Mouse (Mus musculus) neural tube, embryonic 15.5 days (tissue): ENCODE data around the gene Rgs19. TPM values are rescaled to one million over a fixed set of nuclear protein-coding genes. Genes with fewer than 3 reads are reported as not detected.

ENCODE experiments used
- ATAC-seq: fragments of 200-750 bp; cut with Nextera tagmentation; 2 replicates; pipeline ENCODE4 v1.8.0; 2017; ENCODE audit warnings: mild to moderate bottlenecking, moderate TSS enrichment, moderate library complexity; ENCODE audit not compliant: low FRiP score
- H3K27ac ChIP-seq: fragments of 300-500 bp; sonication (generic); replicated peaks from 2 replicates; pipeline ENCODE4 v1.5.1; 2015; ENCODE audit warnings: mild to moderate bottlenecking, inconsistent platforms
- H3K27me3 ChIP-seq: fragments of 300-500 bp; sonication (generic); replicated peaks from 2 replicates; pipeline ENCODE4 v1.6.1; 2015; ENCODE audit warnings: inconsistent platforms
- H3K36me3 ChIP-seq: fragments of 300-500 bp; sonication (generic); 2 replicates; pipeline ENCODE4 v1.6.1; 2015; ENCODE audit warnings: inconsistent platforms
- H3K4me1 ChIP-seq: fragments of 300-500 bp; sonication (generic); 2 replicates; pipeline ENCODE4 v1.6.1; 2015; ENCODE audit warnings: inconsistent platforms
- H3K4me2 ChIP-seq: fragments of 300-500 bp; sonication (generic); 2 replicates; pipeline ENCODE4 v1.6.1; 2015; ENCODE audit warnings: inconsistent platforms, mild to moderate bottlenecking, moderate library complexity
- H3K4me3 ChIP-seq: fragments of 300-500 bp; sonication (generic); replicated peaks from 2 replicates; pipeline ENCODE4 v1.5.1; 2015; ENCODE audit warnings: mild to moderate bottlenecking, inconsistent platforms
- H3K9ac ChIP-seq: fragments of 300-500 bp; sonication (generic); replicated peaks from 2 replicates; pipeline ENCODE4 v1.6.1; 2015; ENCODE audit warnings: mild to moderate bottlenecking, inconsistent platforms
- H3K9me3 ChIP-seq: fragments of 300-500 bp; sonication (generic); replicated peaks from 2 replicates; pipeline ENCODE4 v1.6.1; 2016; ENCODE audit warnings: inconsistent platforms
- WGBS: fragments of 180-500 bp; shearing (Covaris S2); methylation state at CpG from one replicate; pipeline ENCODE4 v1.1.7; 2015; ENCODE audit warnings: mixed read lengths; 5-methylcytosine and 5-hydroxymethylcytosine counted together
- polyA plus RNA-seq: library from polyadenylated mRNA; unstranded; fragments of >200 nt; fragmentation: Nextera tagmentation; extraction: Ambion mirVana; gene quantifications from 2 replicates; pipeline ENCODE4 v1.2.1, GENCODE M21; 2015

Rgs19 gene
- polyA plus RNA-seq, 1 experiment from 2014 or later = 66.4 TPM

DNA sequence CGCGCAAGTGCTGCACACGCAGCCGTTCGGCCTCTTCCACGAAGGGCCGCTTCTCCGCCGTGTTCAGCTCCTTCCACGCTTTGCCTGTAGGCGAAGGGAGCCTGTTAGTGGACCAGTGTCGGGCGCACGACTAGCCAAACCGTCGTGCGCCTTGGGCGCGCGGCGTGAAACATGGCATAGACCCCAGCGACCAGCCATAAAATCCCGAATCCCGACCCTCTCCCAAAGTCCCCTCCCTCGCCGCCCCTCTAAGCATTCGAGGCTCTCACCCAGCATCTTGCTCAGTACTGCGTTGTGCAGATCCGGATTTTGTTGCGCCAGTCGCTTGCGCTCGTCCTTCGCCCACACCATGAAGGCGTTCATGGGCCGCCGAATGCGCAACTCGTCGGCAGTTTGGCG, 22.9 kb downstream of the Rgs19 start:
- no peaks in the 10 kb centered on the region for H3K36me3 ChIP-seq
- no peak for ATAC-seq
- under 1% methylated on average over 41 of the region's 41 CpGs for WGBS
- H3K4me1 ChIP-seq = peaks cover 27% of the 10 kb centered on the region
- H3K27ac ChIP-seq = no peak overlapping the region
- H3K27me3 ChIP-seq = peaks cover 67% of the 10 kb centered on the region
- H3K4me3 ChIP-seq = peak overlapping the region; percentile 38
- peak overlapping the region; percentile 64 for H3K4me2 ChIP-seq
- H3K9ac ChIP-seq = peak overlapping the region; percentile 32; the same call in 1 of the 2 replicates
- no peaks in the 10 kb centered on the region for H3K9me3 ChIP-seq

DNA sequence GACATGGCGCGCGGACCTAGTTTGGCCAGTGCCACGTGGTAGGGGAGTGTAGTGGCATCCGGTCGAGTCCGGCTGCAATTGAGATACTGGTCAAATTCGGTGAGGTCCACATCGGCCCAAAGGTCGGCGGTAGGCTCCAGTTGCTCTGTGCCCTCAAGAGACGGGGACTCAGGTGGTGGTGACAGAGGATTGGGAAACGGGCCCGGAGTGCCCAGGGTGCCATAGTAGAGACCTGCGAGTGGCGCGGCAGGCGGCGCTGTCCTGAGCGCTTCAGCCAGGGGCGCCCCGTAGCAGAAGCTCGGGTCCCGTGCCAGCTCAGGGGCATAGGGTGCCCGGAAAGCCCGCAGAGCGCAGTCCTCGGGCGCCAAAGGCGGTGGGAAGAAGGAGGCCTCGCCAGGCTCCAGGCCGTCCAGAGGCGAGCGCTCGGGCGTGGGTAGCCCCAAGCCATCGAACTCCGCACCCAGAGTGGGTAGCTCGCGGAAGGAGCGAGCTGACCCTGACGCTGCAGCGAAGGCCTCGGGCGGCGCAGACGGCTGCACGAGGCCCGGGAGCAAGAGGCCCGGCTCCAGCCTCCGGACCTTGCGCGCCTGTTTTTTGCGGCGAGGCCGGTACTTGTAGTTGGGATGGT, 23.4 kb downstream of the Rgs19 start:
- ATAC-seq = no peak
- Histone ChIP-seq H3K9me3 (no peaks in the 10 kb centered on the region), H3K4me1 (peaks cover 22% of the 10 kb centered on the region), H3K4me2 (peak overlapping the region; percentile 64), H3K27me3 (peaks cover 67% of the 10 kb centered on the region), H3K9ac (peak overlapping the region; percentile 4; the same call in 1 of the 2 replicates), H3K27ac (no peak overlapping the region), H3K36me3 (no peaks in the 10 kb centered on the region), H3K4me3 (peak overlapping the region; percentile 38)
- WGBS = 2% methylated on average over 56 of the region's 56 CpGs

- no peaks in the 10 kb centered on the region for H3K36me3 ChIP-seq
- H3K4me2 ChIP-seq = no peak overlapping the region
- H3K9ac ChIP-seq = no peak overlapping the region
- peaks cover 7% of the 10 kb centered on the region; the same call in 1 of the 2 replicates for H3K27me3 ChIP-seq
- peaks cover 5% of the 10 kb centered on the region; the same call in 1 of the 2 replicates for H3K4me1 ChIP-seq
- WGBS = 42% methylated on average over 4 of the region's 4 CpGs
- H3K9me3 ChIP-seq = no peaks in the 10 kb centered on the region
- no peak overlapping the region for H3K4me3 ChIP-seq
- no peak overlapping the region for H3K27ac ChIP-seq
- no peak for ATAC-seq
Observed at GRCm38 (mm10) chr2:181663298-181663630, 30.5 kb downstream of the Rgs19 start.

DNA sequence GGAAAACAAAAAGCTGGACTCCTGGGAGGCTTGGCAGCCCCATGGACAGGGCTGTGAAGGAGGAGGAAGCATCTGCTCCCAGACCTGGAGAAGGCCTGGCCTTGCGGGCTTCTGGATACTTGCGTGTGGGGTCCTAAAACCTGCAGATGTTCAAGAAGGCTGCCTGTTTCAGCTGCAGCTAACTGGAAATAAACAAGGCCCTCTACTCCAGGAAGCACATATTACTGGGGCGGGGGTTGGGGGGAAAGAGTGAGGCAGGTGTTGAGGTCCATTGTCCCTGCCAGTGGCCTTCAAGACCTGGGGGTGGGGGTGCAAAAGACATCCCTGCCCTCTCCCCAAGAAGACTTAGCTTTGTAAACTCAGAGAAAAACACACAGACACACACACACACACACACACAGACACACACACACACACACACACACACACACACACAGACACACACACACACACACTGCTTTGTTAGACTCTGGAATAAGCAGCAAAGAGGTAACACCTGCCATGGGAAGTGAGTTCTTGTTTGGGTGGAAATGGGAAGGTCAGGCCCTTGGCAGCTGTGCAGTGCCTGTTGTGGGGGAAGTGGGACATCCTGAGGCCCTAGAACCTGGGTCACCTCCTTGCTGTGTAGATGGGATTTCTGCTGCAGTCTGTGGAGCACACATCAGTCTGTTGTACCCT, 31.0 kb downstream of the Rgs19 start:
- ATAC-seq = no peak
- Histone ChIP-seq H3K4me1 (peaks cover 5% of the 10 kb centered on the region; the same call in 1 of the 2 replicates), H3K27me3 (0 out of 2 replicates have a peak, but pooled peaks cover 2% of the 10 kb centered on the region), H3K4me3 (no peak overlapping the region), H3K4me2 (no peak overlapping the region), H3K9ac (no peak overlapping the region), H3K27ac (no peak overlapping the region), H3K36me3 (no peaks in the 10 kb centered on the region), H3K9me3 (no peaks in the 10 kb centered on the region)
- WGBS = 87% methylated on average over 3 of the region's 3 CpGs

GRCm38 (mm10) chr2:181659609-181660055, 34.1 kb downstream of the Rgs19 start:
- Histone ChIP-seq H3K9ac (no peak overlapping the region), H3K27me3 (no peaks in the 10 kb centered on the region), H3K27ac (no peak overlapping the region), H3K36me3 (peaks cover 20% of the 10 kb centered on the region), H3K9me3 (no peaks in the 10 kb centered on the region), H3K4me1 (peaks cover 7% of the 10 kb centered on the region; the same call in 1 of the 2 replicates), H3K4me2 (no peak overlapping the region), H3K4me3 (no peak overlapping the region)
- peak; percentile 53; the same call in 1 of the 2 replicates for ATAC-seq
- WGBS = 11% methylated on average over 9 of the region's 9 CpGs

GRCm38 (mm10) chr2:181658930-181659555, 34.7 kb downstream of the Rgs19 start:
- Histone ChIP-seq H3K27me3 (no peaks in the 10 kb centered on the region), H3K9me3 (no peaks in the 10 kb centered on the region), H3K27ac (no peak overlapping the region), H3K36me3 (peaks cover 23% of the 10 kb centered on the region), H3K4me2 (no peak overlapping the region), H3K4me1 (peaks cover 7% of the 10 kb centered on the region; the same call in 1 of the 2 replicates), H3K9ac (no peak overlapping the region), H3K4me3 (no peak overlapping the region)
- 0 out of 2 replicates have a peak, but pooled peaks have one; percentile 18 for ATAC-seq
- WGBS = 36% methylated on average over 17 of the region's 17 CpGs

GRCm38 (mm10) chr2:181658528-181658927, 35.2 kb downstream of the Rgs19 start:
- Histone ChIP-seq H3K27ac (no peak overlapping the region), H3K27me3 (no peaks in the 10 kb centered on the region), H3K4me2 (no peak overlapping the region), H3K9ac (no peak overlapping the region), H3K4me1 (peaks cover 7% of the 10 kb centered on the region; the same call in 1 of the 2 replicates), H3K36me3 (peaks cover 28% of the 10 kb centered on the region), H3K4me3 (no peak overlapping the region), H3K9me3 (no peaks in the 10 kb centered on the region)
- no peak for ATAC-seq
- 83% methylated on average over 7 of the region's 7 CpGs for WGBS

GRCm38 (mm10) chr2:181657441-181657840, 36.3 kb downstream of the Rgs19 start:
- no peak overlapping the region for H3K27ac ChIP-seq
- no peak overlapping the region for H3K9ac ChIP-seq
- no peak for ATAC-seq
- no peak overlapping the region for H3K4me3 ChIP-seq
- WGBS = 69% methylated on average over 2 of the region's 2 CpGs
- no peaks in the 10 kb centered on the region for H3K9me3 ChIP-seq
- H3K4me2 ChIP-seq = no peak overlapping the region
- peaks cover 7% of the 10 kb centered on the region; the same call in 1 of the 2 replicates for H3K4me1 ChIP-seq
- peaks cover 39% of the 10 kb centered on the region for H3K36me3 ChIP-seq
- H3K27me3 ChIP-seq = no peaks in the 10 kb centered on the region

DNA sequence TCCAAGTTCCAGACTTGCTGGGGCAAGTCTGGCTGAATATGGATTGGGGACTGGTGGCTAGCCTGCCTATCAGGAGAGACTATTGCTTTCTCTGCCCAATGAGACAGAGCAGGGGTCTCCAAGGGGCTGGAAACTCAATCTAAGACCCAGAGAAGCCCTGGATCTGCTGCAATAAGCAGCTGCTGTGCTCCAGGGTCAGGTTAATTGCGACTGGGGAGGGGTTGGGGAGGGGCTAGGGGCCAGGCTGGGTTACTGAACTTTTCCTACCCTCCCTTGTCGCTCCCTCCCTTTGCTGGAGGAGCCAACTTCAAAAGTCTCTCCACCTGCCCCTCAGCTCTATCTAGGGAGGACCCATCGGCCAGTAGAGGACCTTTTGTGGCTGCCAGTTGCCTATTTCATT, 37.0 kb downstream of the Rgs19 start, which contains the start of gene Gm29797:
Gene Gm29797, plus strand, starts transcription at position 301 of the 400 bp plus-strand sequence.
- H3K27me3 ChIP-seq = no peaks in the 10 kb centered on the region
- H3K9ac ChIP-seq = no peak within 1 kb of the TSS
- H3K27ac ChIP-seq = no peak within 1 kb of the TSS
- no peak for ATAC-seq
- H3K36me3 ChIP-seq = peaks cover 45% of the 10 kb centered on the region
- peaks cover 7% of the 10 kb centered on the region; the same call in 1 of the 2 replicates for H3K4me1 ChIP-seq
- 53% methylated on average over 3 of the region's 3 CpGs for WGBS
- no peaks in the 10 kb centered on the region for H3K9me3 ChIP-seq
- H3K4me3 ChIP-seq = no peak within 1 kb of the TSS
- no peak within 1 kb of the TSS for H3K4me2 ChIP-seq

GRCm38 (mm10) chr2:181653523-181653922, 40.3 kb downstream of the Rgs19 start:
- no peak overlapping the region for H3K9ac ChIP-seq
- H3K27ac ChIP-seq = no peak overlapping the region
- ATAC-seq = peak; percentile 57
- no peak overlapping the region for H3K4me2 ChIP-seq
- no peaks in the 10 kb centered on the region for H3K27me3 ChIP-seq
- H3K9me3 ChIP-seq = no peaks in the 10 kb centered on the region
- WGBS = 93% methylated on average over 1 of the region's 1 CpGs
- H3K36me3 ChIP-seq = peaks cover 71% of the 10 kb centered on the region
- 0 out of 2 replicates have a peak, but pooled peaks cover 2% of the 10 kb centered on the region for H3K4me1 ChIP-seq
- H3K4me3 ChIP-seq = no peak overlapping the region

- ATAC-seq = no peak
- Histone ChIP-seq H3K9ac (no peak overlapping the region), H3K36me3 (peaks cover 76% of the 10 kb centered on the region), H3K4me1 (0 out of 2 replicates have a peak, but pooled peaks cover 2% of the 10 kb centered on the region), H3K4me3 (no peak overlapping the region), H3K4me2 (no peak overlapping the region), H3K27me3 (no peaks in the 10 kb centered on the region), H3K9me3 (no peaks in the 10 kb centered on the region), H3K27ac (no peak overlapping the region)
Observed at GRCm38 (mm10) chr2:181653065-181653464, 40.7 kb downstream of the Rgs19 start.
